Mouse (Mus musculus) stomach, embryonic 16.5 days (tissue): ENCODE measurements around the gene Rps12-ps3. TPM values are rescaled to one million over a fixed set of nuclear protein-coding genes. Genes with fewer than 3 reads are reported as not detected.

ENCODE experiments used
- ATAC-seq: fragments of 200-750 bp; cut with Nextera tagmentation; 2 replicates; pipeline ENCODE4 v1.8.0; 2017; ENCODE audit warnings: moderate number of reproducible peaks, moderate TSS enrichment; ENCODE audit not compliant: insufficient read depth, low FRiP score
- H3K27ac ChIP-seq: fragments of 300-500 bp; sonication (generic); 2 replicates; pipeline ENCODE4 v1.5.1; 2014; ENCODE audit warnings: low read length
- H3K27me3 ChIP-seq: fragments of 300-500 bp; sonication (generic); 2 replicates; pipeline ENCODE4 v1.6.1; 2014; ENCODE audit warnings: low read length, control low read depth, mixed read lengths; ENCODE audit not compliant: control insufficient read depth, insufficient read depth
- H3K36me3 ChIP-seq: fragments of 300-500 bp; sonication (generic); 2 replicates; pipeline ENCODE4 v1.6.1; 2014; ENCODE audit warnings: low read length; ENCODE audit not compliant: control insufficient read depth, insufficient read depth
- H3K4me1 ChIP-seq: fragments of 300-500 bp; sonication (generic); 2 replicates; pipeline ENCODE4 v1.6.1; 2014; ENCODE audit warnings: low read length, control low read depth, mixed read lengths; ENCODE audit not compliant: control insufficient read depth, insufficient read depth
- H3K4me2 ChIP-seq: fragments of 300-500 bp; sonication (generic); 2 replicates; pipeline ENCODE4 v1.6.1; 2014; ENCODE audit warnings: low read depth, low read length, mixed read lengths
- H3K4me3 ChIP-seq: fragments of 300-500 bp; sonication (generic); replicated peaks from 2 replicates; pipeline ENCODE4 v1.5.1; 2014; ENCODE audit warnings: mild to moderate bottlenecking, low read length
- H3K9ac ChIP-seq: fragments of 300-500 bp; sonication (generic); 2 replicates; pipeline ENCODE4 v1.6.1; 2014; ENCODE audit warnings: low read length
- H3K9me3 ChIP-seq: fragments of 300-500 bp; sonication (generic); replicated peaks from 2 replicates; pipeline ENCODE4 v1.6.1; 2016; ENCODE audit warnings: low read length, control low read depth; ENCODE audit not compliant: control insufficient read depth
- WGBS: fragments of 180-500 bp; shearing (Covaris S2); extraction: QIAGEN DNeasy Blood & Tissue Kit; methylation state at CpG from one replicate; pipeline ENCODE4 v1.1.7; 2014; 5-methylcytosine and 5-hydroxymethylcytosine counted together
- polyA plus RNA-seq: library from polyadenylated mRNA; unstranded; fragments of >200 nt; fragmentation: Nextera tagmentation; extraction: Ambion mirVana; gene quantifications from 2 replicates; pipeline ENCODE4 v1.2.1, GENCODE M21; 2015

Rps12-ps3 gene
- polyA plus RNA-seq, 1 experiment from 2014 or later, result 24.4 TPM

- peak overlapping the region; percentile 88 for H3K4me2 ChIP-seq
- H3K27me3 ChIP-seq, result no peaks in the 10 kb centered on the region
- no peaks in the 10 kb centered on the region for H3K36me3 ChIP-seq
- 3% methylated on average over 11 of the region's 11 CpGs for WGBS
- peak overlapping the region; percentile 92 for H3K9ac ChIP-seq
- H3K4me1 ChIP-seq, result peaks cover 20% of the 10 kb centered on the region
- peak overlapping the region; percentile 91 for H3K27ac ChIP-seq
- no peaks in the 10 kb centered on the region for H3K9me3 ChIP-seq
- ATAC-seq, result no peak
- peak overlapping the region; percentile 95 for H3K4me3 ChIP-seq
Measured at GRCm38 (mm10) chr19:59346325-59346724, 24.2 kb downstream of the Rps12-ps3 start.

DNA sequence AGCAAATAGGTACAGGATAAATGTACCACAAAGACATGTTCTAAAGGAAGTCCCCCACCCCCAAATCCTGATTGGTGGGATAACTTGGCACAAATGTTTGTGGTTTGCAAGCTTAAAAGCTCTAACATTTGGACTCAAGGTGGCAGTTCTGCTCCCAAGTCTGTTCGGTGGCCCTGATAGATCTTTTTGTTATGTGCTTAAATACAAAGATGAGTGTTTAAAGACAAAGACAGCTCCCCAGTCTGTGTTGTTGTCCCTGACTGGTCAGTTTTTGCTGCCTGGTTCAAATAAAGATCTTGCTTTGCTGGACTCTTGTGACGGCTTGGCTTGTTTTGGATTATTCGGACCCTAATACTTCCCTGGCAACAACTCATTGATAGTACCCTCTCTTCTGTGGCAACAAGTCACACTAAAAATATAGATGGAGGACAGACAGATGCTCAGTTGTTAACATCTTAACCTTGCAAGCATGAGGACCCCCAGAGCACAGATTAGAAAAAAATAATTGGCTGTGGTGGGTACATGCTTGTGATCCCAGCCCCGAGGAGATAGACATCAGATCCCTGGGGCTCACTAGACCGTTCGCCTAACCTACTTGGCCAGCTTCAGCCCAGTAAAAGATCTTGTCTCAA, 27.4 kb downstream of the Rps12-ps3 start:
- H3K4me2 ChIP-seq, result no peak overlapping the region
- no peaks in the 10 kb centered on the region for H3K9me3 ChIP-seq
- no peak overlapping the region for H3K9ac ChIP-seq
- 86% methylated on average over 6 of the region's 6 CpGs for WGBS
- ATAC-seq, result no peak
- H3K4me3 ChIP-seq, result no peak overlapping the region
- H3K4me1 ChIP-seq, result peaks cover 5% of the 10 kb centered on the region; the same call in 1 of the 2 replicates
- H3K27ac ChIP-seq, result no peak overlapping the region
- H3K36me3 ChIP-seq, result no peaks in the 10 kb centered on the region
- H3K27me3 ChIP-seq, result no peaks in the 10 kb centered on the region

DNA sequence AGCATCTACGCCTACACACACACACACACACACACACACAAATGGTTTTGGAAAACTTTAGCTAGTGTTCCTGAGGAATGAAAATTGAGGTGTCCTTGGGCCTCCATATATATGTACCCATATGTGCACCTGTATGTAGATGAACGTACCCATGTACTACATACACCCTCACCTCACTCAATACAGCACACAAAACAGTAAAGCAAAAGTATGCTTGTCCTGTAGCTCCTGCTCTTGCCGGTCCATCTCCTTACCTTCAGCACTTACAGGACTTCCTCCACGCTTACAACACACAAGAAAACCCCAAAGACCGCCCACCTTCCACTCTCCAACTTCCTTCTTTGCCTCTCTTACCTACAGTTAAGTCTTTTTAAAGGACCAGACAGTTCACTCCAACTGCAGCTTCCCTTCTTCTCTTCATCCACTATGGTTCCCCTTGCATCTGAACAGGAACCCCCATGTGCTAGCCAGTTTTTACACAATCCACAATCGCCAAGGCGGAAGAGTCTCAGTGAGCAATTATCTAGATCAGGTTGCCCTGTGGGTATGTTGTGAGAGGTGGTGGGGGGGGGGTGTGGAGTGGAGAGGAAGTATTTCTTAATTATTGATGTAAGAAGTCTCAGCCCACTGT, 28.3 kb downstream of the Rps12-ps3 start:
- 77% methylated on average over 7 of the region's 7 CpGs for WGBS
- H3K4me2 ChIP-seq, result no peak overlapping the region
- H3K4me3 ChIP-seq, result no peak overlapping the region
- no peak for ATAC-seq
- H3K9me3 ChIP-seq, result no peaks in the 10 kb centered on the region
- H3K36me3 ChIP-seq, result no peaks in the 10 kb centered on the region
- H3K4me1 ChIP-seq, result peaks cover 4% of the 10 kb centered on the region; the same call in 1 of the 2 replicates
- H3K27ac ChIP-seq, result no peak overlapping the region
- no peak overlapping the region for H3K9ac ChIP-seq
- H3K27me3 ChIP-seq, result no peaks in the 10 kb centered on the region

- no peak overlapping the region for H3K4me3 ChIP-seq
- no peak overlapping the region for H3K27ac ChIP-seq
- H3K4me1 ChIP-seq, result peaks cover 3% of the 10 kb centered on the region; the same call in 1 of the 2 replicates
- ATAC-seq, result peak; percentile 40; the same call in 1 of the 2 replicates
- H3K4me2 ChIP-seq, result no peak overlapping the region
- WGBS, result 38% methylated on average over 15 of the region's 15 CpGs
- no peak overlapping the region for H3K9ac ChIP-seq
- no peaks in the 10 kb centered on the region for H3K9me3 ChIP-seq
- H3K27me3 ChIP-seq, result no peaks in the 10 kb centered on the region
- no peaks in the 10 kb centered on the region for H3K36me3 ChIP-seq
Measured at GRCm38 (mm10) chr19:59351151-59351889, 29.2 kb downstream of the Rps12-ps3 start.

- 57% methylated on average over 3 of the region's 3 CpGs for WGBS
- ATAC-seq, result no peak
- no peak overlapping the region for H3K4me3 ChIP-seq
Measured at GRCm38 (mm10) chr19:59352760-59353159, 30.7 kb downstream of the Rps12-ps3 start.

DNA sequence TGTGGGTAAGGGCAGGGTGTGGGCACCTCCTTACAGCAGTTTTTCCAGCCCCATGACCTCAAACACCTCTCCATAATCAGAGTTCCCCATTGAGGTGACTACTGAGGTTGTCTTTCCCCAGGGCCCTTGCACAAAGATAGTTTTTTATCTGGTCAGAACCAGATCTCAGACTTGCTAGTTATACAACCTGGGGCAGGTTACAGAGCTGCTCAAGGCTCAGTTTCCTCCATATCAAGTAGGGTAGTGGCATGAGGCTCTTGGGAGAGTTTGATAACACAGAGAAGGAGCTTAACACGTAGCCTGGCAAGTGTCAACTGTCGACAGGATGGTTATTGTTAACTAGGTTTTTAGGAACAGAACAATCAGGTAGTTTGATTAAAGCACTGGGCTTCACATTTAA, 32.8 kb downstream of the Rps12-ps3 start:
- no peaks in the 10 kb centered on the region for H3K4me1 ChIP-seq
- no peak overlapping the region for H3K4me2 ChIP-seq
- WGBS, result 46% methylated on average over 2 of the region's 2 CpGs
- no peaks in the 10 kb centered on the region for H3K9me3 ChIP-seq
- no peak overlapping the region for H3K4me3 ChIP-seq
- no peak overlapping the region for H3K27ac ChIP-seq
- no peaks in the 10 kb centered on the region for H3K27me3 ChIP-seq
- ATAC-seq, result no peak
- no peak overlapping the region for H3K9ac ChIP-seq
- no peaks in the 10 kb centered on the region for H3K36me3 ChIP-seq

More at GRCm38 (mm10) chr19:59352760-59353159, 30.7 kb downstream of the Rps12-ps3 start:
- no peaks in the 10 kb centered on the region for H3K4me1 ChIP-seq
- no peaks in the 10 kb centered on the region for H3K9me3 ChIP-seq
- H3K9ac ChIP-seq, result no peak overlapping the region
- no peak overlapping the region for H3K27ac ChIP-seq
- H3K36me3 ChIP-seq, result no peaks in the 10 kb centered on the region
- H3K27me3 ChIP-seq, result no peaks in the 10 kb centered on the region
- no peak overlapping the region for H3K4me2 ChIP-seq

DNA sequence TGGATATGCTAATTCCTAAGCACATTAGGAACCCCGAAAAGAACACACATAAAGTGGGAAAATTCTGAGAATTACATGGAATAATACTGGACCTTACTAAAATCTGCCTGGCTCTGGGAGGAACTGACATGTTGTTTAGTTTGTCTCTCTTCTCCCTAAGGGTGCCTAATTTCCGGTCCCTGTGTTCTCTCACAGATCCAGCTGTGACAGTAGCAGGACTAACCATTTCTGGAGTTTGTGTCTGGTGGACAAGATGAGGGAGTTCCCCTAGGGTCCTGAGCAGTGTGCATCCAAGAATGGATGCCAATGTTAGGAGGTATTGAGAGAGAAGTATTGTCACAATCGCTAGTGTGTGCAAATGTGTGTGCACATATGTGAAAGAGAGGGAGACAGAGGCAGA, 34.3 kb downstream of the Rps12-ps3 start:
- no peaks in the 10 kb centered on the region for H3K4me1 ChIP-seq
- no peak overlapping the region for H3K9ac ChIP-seq
- H3K36me3 ChIP-seq, result no peaks in the 10 kb centered on the region
- H3K4me2 ChIP-seq, result no peak overlapping the region
- H3K4me3 ChIP-seq, result no peak overlapping the region
- no peak overlapping the region for H3K27ac ChIP-seq
- H3K27me3 ChIP-seq, result no peaks in the 10 kb centered on the region
- no peaks in the 10 kb centered on the region for H3K9me3 ChIP-seq
- WGBS, result 78% methylated on average over 3 of the region's 3 CpGs
- ATAC-seq, result no peak

- H3K4me2 ChIP-seq, result no peak overlapping the region
- no peak for ATAC-seq
- H3K9me3 ChIP-seq, result no peaks in the 10 kb centered on the region
- WGBS, result 67% methylated on average over 14 of the region's 14 CpGs
- H3K36me3 ChIP-seq, result no peaks in the 10 kb centered on the region
- H3K4me3 ChIP-seq, result no peak overlapping the region
- H3K27ac ChIP-seq, result no peak overlapping the region
- H3K4me1 ChIP-seq, result no peaks in the 10 kb centered on the region
- no peak overlapping the region for H3K9ac ChIP-seq
- H3K27me3 ChIP-seq, result no peaks in the 10 kb centered on the region
Measured at GRCm38 (mm10) chr19:59356843-59357595, 34.9 kb downstream of the Rps12-ps3 start.
